Mouse (Mus musculus) layer of hippocampus, adult 8-10 months (tissue): ENCODE results near the gene Trappc3. TPM values are rescaled to one million over a fixed set of nuclear protein-coding genes. Genes with fewer than 3 reads are reported as not detected.

Experiments
- DNase-seq, 2 experiments: peaks; one replicate each; pipeline ENCODE4 v3.0.0; 2022; ENCODE audit warnings: low spot score in 2 of 2
- total RNA-seq, 4 experiments: library from RNA; stranded (reverse); gene quantifications; 2 replicates each; pipeline ENCODE4 v1.2.4; 2022

Trappc3 gene
- total RNA-seq, 4 experiments from 2014 or later = 79.9 to 89.9 (median 85.1) TPM

GRCm38 (mm10) chr4:126277906-126278564 is 15.9 kb downstream of the Trappc3 start:
- no peak for DNase-seq

- no peak for DNase-seq
Observed at GRCm38 (mm10) chr4:126278565-126278915, 16.4 kb downstream of the Trappc3 start.

- no peak for DNase-seq
Observed at GRCm38 (mm10) chr4:126278961-126279360, 16.8 kb downstream of the Trappc3 start.

- DNase-seq = no peak
Observed at GRCm38 (mm10) chr4:126281706-126282105, 19.6 kb downstream of the Trappc3 start.

GRCm38 (mm10) chr4:126283582-126283981 is 21.5 kb downstream of the Trappc3 start:
- DNase-seq = no peak

- DNase-seq = no peak
Observed at GRCm38 (mm10) chr4:126286492-126286891, 24.4 kb downstream of the Trappc3 start, which contains the start of gene Col8a2. Gene Col8a2, plus strand, starts transcription at chr4:126286793.

- no peak for DNase-seq
Observed at GRCm38 (mm10) chr4:126287302-126287995, 25.3 kb downstream of the Trappc3 start.

- no peak for DNase-seq
Observed at GRCm38 (mm10) chr4:126288085-126288666, 26.1 kb downstream of the Trappc3 start.

- DNase-seq = no peak
Observed at GRCm38 (mm10) chr4:126290314-126290713, 28.2 kb downstream of the Trappc3 start.

GRCm38 (mm10) chr4:126291196-126291595 is 29.1 kb downstream of the Trappc3 start:
- DNase-seq = no peak

GRCm38 (mm10) chr4:126295152-126295551 is 33.0 kb downstream of the Trappc3 start:
- no peak for DNase-seq

GRCm38 (mm10) chr4:126295937-126296336 is 33.8 kb downstream of the Trappc3 start:
- no peak for DNase-seq

- no peak for DNase-seq
Observed at GRCm38 (mm10) chr4:126296617-126297101, 34.5 kb downstream of the Trappc3 start.

GRCm38 (mm10) chr4:126300916-126301583 is 38.9 kb downstream of the Trappc3 start:
- no peak for DNase-seq

- no peak for DNase-seq
Observed at GRCm38 (mm10) chr4:126301584-126302309, 39.6 kb downstream of the Trappc3 start.

GRCm38 (mm10) chr4:126303877-126304276 is 41.8 kb downstream of the Trappc3 start:
- DNase-seq = no peak

GRCm38 (mm10) chr4:126305428-126305827 is 43.3 kb downstream of the Trappc3 start:
- no peak for DNase-seq

GRCm38 (mm10) chr4:126306058-126306457 is 43.9 kb downstream of the Trappc3 start:
- DNase-seq = no peak

GRCm38 (mm10) chr4:126306827-126307226 is 44.7 kb downstream of the Trappc3 start:
- no peak for DNase-seq

GRCm38 (mm10) chr4:126309211-126309921 is 47.2 kb downstream of the Trappc3 start:
- no peak for DNase-seq

GRCm38 (mm10) chr4:126309922-126310309 is 47.8 kb downstream of the Trappc3 start:
- peak; percentile 79 to 90 for DNase-seq
